Mouse (Mus musculus): ENCODE data around the gene Man2a2.
A peak's percentile ranks its signal among the peaks of the same experiment; 100 is the strongest.

Man2a2 gene

DNA sequence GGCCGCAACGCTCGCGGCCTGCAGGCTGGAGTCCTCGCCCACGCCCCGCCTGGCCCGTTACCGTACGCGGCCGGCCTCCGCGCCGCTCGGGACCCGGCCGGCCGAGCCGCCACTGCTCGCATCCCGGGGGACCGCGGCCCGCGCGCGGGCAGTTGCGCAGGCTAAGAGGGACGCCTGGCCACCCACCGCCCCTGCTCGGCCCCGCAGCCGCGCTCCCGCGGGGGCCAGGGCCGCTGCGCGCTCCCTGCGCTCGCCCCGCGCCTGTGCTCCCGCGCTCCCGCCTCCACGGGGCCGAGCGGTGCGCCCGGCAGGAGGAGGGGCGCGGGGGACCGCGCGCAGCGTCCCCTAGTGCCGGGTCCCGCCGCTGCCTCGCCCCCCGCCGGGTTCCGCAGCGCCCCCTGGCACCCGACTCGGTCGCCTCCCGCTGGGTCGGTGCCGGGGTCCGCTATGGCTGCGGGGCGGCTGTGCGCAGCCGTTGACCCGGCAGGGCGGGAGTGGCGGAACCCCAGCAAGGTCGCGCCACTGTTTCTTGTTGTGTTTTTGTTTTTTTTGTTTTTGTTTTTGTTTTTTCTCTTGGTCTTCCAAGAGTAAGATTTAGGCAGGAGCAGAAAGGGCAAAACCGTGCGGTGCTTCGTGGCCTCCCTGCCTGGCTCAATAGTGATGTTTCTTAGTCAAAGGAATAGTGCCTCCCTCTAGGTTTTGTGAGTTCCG is at the start of gene Man2a2:
Gene Man2a2 (minus strand): TSS at position 335 of the 711 bp plus-strand sequence.
- DNase-seq (ENCODE audit: low spot score in 2 of 2), result peak in 1 of 2 experiments; percentile 67

DNA sequence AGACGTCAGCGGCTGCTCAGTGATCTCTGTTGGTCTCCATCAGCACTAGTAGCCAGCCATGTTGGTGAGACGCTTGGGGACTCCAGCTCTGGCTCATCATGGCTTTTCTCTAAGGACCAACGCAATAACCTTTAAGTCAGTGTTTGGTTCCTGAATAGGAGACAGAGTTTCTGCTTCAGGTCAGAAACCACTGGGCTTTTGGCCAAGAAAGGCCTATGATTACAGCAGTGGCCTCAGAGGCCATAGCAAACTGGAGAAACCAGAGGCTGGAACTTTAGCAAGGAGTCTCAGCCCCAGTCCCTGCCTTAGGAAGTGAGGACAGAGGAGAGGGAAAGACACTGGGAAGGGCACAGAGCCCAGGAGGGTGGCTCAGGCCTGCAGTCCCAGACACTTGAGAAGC is 49.4 kb upstream of the Man2a2 start:
- DNase-seq (ENCODE audit: low spot score in 2 of 2), result no peak

DNA sequence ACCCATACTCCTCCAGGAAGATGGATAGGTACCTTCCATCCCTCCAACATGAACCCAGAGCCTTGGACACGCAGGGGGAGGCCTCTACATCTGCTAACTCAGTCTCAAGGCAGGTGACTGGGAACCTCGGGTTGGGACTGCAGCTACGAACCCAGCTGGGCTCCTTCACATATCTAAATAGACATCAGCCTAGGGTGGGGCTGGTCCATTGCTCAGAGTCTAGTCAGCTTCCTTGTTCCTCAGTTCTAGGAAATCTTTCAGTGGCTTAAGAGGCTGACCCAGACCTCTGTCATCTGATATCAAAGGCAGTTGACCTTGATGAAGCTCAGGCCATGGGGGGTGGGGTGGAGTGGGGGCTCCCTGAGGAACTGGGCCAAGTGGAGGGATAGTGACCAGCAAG is 48.1 kb upstream of the Man2a2 start:
- DNase-seq (ENCODE audit: low spot score in 2 of 2), result no peak

DNA sequence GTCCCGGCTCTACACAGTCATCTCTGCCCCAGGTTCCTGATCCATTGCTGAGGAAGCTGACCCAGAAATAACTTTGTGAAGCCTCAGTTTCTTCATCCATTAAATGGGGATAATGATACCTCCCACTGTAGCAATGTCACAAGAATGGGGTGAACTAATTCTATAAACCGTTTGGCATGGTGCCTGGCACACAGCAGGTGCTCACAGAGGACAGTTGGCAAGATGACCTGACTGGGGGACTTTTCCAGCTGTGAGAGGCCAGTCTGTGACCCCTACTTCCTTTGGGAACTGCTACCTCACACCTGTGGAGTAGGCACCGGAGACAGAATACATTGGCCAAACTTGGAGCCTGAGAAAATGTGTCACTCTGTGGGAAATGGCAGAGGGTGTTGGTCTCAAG is 46.9 kb upstream of the Man2a2 start:
- no peak for DNase-seq (ENCODE audit: low spot score in 2 of 2)

DNA sequence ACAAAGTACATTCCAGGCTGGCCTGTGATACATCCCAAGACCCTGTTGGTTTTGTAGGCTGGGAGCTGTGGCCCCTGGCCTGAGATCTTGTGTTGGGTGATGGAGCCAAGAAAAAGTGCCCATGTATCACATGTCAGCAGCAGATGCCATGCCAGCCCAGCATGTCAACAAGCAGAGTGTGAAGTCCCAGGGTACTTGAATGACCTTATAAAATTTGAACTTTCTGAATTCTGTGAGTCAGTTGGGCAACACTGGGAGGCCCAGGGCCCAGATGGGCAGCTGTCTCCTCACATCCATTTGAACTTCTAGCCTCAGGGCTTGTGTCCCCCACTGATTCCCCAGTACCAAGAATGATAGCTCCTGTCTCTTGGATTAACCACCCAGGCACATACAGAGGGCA is 46.4 kb upstream of the Man2a2 start:
- DNase-seq (ENCODE audit: low spot score in 2 of 2), result no peak

DNA sequence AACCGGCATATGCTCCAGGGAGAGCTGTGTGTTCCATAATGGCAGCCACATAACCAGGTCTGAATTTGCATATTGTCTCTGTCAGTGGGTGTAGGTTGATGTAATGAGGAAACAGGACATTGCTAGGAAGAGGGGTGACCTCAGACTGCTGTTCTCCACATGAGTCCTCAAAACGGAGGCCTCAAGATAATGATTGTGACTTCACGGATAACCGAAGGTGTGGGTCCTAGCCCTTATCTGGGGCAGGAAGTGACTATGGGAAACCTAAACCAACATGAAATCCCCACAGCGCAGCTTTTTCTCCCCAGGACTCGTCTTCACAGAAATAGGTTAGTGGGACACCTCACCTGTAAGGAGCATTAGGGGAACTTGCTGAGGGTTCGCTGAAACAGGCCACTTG is 45.8 kb upstream of the Man2a2 start:
- no peak for DNase-seq (ENCODE audit: low spot score in 2 of 2)

DNA sequence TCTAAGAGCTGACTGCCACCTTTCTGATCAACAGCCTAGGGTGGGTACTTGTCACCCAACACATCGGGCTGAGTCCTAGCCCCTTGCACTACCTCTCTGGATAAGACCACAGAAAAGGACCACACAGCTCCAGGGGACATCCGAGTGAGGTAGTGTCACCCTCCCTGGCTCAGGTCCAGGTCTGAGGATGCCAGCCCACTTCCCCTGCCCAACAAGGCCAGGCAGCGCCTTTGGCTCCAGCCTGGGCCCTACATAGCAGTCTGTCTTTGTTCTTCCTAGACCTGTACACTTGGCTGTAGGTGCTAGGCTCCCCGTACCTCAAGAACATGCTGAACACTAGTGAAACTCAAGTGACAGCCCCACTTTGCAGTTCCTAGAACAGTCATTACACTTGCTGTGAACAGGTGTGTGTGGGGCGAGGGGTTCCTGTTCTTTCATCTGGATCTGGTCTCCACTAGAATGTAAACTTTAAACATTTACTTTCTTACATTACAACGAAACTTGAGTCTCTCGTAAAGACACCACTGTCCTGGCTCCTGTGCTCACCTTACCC is 43.2 kb upstream of the Man2a2 start:
- DNase-seq (ENCODE audit: low spot score in 2 of 2), result no peak

DNA sequence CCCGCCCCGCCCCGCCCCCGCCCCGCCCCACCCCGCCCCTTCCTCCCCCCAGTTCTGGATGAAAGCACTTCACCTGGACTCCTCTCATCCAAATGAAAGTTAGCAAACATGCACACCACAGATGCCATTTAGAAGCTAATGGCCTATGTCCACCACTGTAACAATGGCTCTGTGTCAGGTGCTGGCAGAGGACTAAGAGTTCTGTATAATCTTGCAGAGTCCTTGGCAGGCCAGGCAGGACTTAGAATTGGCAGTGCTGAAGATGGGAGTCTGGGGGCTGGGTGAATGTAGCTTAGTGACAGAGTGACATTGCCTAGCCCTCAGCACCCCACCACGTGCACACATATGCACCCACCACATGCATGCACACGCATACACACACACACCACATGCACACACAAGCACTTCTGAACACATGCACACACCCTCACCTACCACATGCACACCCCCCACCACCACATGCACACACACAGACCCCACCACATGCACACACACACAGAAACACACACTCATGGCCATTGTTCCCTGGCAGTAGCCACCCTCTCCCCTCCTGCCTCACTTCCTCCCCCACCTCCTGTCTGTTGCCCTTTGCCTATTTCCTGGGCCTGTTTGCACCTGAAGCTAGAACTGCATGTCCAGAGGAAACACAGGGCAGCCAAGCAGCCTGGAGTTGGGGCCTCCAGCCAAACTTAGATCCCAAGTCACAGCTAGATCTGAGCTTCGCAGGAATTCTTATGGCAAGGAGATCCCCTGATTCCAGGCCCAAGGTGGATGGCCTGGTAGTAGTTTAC is 42.5 kb upstream of the Man2a2 start:
- DNase-seq (ENCODE audit: low spot score in 2 of 2), result no peak

DNA sequence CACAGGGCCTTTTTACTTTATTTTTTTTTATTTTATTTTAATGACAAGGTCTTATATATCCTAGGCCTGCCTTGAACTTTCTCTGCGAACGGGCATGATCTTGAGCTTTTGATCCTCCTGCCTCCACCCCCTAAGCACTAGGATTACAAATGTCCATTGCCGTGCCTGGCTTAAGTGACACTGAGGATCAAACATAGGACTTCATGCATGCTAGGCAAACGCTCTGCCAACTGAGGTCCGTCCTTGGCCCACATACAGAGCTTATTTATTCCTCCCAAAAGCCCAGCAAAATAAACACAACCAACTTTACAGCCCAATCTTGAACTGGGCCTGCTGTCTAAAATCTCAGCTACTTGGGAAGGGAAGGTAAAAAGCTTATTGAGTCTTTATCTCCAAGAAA is 41.6 kb upstream of the Man2a2 start:
- no peak for DNase-seq (ENCODE audit: low spot score in 2 of 2)

DNA sequence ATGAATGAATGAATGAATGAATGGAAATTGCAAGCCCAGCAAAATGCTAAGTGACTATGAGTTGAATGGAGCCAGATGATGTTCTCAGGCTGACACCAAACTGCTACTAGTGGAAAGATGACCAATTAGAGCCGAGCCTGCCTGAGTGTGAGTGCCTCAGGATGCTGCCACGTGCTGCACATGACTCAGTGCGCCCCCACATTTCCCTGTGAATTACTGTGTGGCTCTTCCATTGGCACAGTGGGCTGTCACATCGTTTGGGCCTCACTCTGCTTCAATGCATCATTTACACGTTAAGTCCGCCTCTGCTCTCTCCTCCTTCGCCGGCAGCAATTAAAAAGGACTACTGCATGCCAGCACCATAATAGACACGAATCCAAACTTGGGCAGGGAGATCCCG is 41.1 kb upstream of the Man2a2 start:
- peak; percentile 72 to 86 for DNase-seq (ENCODE audit: low spot score in 2 of 2)

DNA sequence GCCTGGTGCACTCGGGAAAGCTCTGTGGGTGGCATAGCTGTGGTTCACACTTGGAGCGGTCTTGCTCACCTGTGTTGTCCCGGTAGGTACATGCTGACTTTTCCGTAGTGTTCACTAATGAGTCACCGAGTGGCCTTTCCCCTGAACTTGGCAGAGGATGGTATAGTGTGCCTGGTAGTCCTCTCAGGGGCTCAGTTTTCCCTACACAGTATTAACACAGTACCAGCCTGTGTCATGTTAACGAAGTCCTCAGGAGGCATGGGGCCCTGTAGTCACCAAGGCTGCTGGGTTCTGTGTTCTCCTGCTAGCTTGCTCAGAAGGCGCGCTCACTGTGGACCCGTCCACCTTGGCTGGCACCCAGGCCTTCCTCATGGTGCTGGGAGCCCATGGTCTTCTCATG is 39.2 kb upstream of the Man2a2 start:
- no peak for DNase-seq (ENCODE audit: low spot score in 2 of 2)

DNA sequence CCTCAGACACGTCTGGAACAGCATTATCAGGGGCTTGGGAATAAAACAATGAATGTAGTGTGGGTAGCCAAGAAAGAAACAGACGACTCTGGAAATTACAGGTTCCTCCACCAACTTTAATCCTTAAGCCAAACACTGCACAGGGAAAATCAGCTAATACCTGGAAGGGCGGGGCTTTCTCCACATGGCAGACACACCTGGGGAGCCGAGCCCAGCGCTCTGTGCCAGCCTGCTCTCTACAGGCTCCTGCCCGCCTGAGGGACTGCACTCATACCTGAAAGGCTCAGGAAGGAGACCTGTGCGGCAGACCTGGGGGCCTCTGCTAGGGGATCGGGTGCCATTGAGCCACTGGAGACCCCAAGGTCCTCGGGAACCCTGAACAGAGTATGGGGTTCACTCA is 36.5 kb upstream of the Man2a2 start:
- DNase-seq (ENCODE audit: low spot score in 2 of 2), result no peak

DNA sequence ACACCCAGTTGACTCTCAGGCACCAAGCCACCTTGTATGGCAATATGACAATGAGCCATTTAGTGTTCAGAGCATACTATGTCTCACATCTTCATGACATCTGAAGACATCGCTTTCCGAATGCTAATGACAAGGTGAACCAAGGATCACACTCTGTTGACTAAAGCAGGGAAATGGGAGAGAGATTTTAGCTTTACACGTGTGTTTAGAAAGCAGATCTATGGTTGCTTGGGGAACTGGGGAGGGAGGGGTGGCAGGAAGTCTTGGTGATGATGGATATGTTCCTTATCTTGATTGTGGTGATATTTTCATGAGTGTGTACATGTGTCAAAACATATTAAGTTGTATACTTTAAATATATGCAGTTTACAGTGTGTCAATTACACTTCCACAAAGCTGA is 35.0 kb upstream of the Man2a2 start:
- no peak for DNase-seq (ENCODE audit: low spot score in 2 of 2)

DNA sequence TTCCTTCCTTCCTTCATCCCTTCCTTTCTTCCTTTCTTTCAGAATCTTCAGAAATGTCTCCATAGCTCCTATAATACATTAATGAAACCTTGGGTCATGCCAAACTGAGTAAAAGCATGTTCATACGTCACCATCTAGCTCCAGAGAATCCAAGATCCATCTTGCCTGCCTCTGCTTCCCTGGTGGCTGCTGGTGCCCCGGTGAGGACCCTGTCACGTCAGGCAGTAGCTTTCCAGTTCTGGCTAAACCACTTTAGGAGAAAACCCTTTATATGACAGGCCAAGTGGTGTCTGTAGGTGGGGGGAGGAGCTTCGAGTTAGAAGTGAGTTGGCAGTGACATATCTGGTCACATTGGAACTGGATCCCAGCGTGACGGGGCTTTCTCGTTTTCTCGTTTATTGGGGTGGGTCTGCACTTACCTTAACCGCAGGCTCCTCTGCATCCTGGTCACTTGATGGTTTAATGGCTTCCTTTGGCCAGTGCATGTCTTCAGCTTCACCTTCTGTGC is 34.1 kb upstream of the Man2a2 start, which contains the start of gene Furin:
Gene Furin (minus strand): TSS at position 249 of the 508 bp plus-strand sequence.
- no peak for DNase-seq (ENCODE audit: low spot score in 2 of 2)

DNA sequence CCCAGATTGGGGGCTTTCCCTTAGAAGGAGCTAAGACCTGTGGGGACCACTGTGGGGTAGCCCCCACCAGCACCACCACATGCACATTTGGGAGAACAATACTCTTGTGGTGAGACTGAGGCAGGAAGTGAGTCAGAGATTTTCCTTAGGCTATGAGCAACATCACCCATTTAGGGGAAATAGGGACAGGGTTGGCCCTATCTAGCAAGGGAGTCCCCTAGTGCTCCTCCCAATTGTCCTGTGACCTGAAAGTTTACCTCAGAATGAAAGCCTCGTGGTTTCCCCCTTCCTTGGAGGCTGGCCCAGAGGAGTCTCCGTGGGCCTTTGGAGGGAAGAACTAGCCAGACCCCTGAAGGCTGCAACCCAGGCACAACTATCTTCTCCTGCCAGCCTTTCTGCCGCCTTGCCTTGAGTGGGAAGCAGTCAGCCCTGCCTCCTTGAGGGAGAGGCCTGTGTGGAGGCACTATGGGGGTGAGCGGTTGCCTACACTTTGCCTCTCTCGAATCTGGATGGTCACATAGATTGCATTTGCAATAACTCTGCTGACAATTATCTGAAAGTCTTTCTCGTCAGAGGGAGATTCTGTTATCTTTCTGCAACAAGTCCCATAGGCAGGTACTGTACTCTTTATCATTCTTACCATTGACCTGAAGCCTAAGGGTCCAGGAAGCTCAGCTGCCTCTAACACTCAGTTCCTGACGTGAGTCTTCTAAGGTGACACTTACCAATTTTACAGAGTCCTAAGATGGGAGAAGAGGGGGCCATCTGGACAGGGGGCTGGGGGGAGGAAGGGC is 33.1 kb upstream of the Man2a2 start:
- no peak for DNase-seq (ENCODE audit: low spot score in 2 of 2)

DNA sequence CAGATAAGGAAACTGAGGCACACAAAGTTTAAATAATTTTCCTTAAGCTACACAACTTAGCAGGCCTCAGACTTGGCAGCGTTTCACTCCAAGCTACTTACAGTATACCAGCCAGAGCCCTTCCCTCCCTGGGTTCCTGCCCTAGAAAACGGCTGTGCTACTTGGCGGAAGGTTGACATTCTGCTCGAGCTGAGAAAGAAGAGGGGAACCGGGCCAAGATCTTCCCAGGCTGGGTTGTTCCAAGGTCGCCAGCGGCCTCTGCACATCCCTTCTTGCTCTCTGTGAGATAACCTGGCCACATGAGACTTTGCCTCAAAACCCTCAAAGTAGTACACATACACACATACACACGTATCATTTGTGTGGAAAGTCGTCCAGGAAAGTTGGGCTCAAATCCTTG is 32.4 kb upstream of the Man2a2 start:
- DNase-seq (ENCODE audit: low spot score in 2 of 2), result peak in 1 of 2 experiments; percentile 56

DNA sequence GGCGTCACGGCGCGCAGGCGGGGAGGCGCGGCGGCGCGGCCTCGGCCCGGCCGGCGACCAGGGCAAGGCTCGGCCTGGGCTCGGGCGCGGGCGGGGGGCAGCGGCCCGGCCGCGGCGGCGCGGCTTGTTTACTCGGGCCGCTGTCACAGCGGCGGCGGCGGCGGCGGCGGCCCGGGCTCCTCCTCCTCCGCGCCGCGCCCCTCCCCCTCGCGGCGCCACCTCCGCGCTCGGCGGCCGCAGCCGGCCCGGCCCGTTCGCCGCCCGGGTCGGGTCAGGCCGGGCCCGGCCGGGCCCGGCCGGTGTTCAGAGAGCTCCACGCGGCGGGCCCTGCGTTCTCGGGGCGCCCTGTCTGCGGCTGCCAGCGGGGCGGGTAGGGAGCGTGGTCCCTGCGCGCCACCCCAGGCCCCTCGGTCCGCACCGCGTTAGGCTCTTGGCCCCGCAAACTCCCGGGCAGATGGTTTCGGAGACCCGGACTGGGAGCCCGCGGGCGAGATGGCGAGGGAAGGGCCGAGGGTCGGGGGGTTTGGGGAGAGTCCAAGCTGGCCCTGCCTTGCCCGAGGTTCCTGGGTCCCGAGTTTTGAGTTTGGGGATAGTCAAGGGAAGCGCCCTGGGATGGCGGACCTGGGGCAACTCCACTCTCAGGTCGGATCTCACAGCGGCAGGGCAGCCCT is 31.6 kb upstream of the Man2a2 start:
- DNase-seq (ENCODE audit: low spot score in 2 of 2), result no peak

DNA sequence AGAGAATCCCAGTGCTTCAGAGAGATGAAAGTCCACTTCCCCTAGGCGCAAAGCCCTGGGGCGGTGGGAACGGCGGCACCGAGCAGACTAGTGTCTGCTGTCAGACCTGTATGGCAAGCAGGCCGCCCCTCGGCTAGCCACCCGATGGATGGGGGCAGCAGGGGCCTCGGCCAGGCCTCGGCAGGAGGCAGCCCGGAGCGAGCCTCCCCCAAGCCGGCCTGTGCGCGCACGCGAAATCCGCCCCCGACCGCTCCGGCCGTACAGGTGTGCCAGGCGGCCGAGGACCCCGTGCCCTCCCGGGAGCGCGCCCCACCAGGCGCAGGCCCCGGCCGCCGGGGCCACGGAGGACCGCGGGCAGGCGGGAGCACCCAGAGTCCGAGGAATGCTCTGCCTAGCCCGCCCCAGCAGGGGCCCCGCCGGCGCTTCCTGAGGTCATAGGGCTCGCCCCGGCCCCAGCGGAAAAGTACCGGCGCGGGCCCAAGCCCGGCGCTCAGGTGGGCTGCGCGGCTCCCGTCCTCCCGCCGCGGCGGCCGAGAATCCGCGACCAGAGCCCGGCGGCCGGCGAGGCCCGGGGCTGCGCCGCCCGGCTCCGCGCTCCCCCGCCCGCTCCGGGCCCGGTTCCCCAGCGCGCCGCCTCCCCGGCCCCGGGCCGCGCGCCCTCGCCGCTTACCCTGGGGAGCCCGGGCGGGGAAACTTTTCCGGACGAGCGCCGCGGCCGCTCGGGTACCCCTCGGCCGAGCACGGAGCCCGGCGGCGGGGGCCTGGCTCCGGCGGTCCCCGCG is 30.9 kb upstream of the Man2a2 start:
- DNase-seq (ENCODE audit: low spot score in 2 of 2), result no peak

DNA sequence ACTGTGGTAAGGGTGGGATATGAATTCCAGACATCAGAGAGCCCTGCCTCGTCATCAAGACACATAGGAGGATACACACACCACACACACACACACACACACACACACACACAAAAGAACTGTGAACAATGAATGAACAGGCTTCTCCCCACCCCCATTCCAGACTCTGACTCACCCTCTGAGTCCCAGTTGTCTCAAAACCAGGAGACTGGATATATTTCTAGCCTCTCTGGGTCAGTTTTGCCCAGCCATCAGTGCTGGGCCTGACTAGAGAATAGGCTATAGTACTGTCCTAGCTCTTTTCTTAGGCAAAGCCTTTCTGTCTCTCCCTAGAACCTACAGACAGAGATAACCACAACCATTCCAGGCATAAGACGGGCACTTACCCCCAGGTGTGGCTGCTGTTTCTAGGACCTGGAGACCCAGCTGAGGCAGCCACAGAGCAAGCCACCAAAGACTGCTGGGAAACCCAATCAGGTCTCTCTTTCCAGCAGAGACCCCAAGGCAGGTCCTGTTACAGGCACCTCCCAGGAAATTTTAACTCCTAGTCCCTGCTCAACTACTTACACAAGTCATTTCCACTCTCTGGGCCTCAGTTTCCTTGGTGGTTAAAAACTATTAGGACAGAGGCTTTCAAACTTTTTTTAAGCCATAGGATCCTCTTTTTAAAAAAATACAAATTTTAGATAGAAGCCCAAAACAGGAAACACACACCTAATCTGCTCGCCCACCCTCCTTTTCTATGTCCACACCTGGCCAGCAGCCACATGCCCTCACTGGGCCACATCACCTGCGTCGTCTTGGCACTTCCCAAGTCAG is 30.1 kb upstream of the Man2a2 start:
- DNase-seq (ENCODE audit: low spot score in 2 of 2), result peak in 1 of 2 experiments; percentile 49

DNA sequence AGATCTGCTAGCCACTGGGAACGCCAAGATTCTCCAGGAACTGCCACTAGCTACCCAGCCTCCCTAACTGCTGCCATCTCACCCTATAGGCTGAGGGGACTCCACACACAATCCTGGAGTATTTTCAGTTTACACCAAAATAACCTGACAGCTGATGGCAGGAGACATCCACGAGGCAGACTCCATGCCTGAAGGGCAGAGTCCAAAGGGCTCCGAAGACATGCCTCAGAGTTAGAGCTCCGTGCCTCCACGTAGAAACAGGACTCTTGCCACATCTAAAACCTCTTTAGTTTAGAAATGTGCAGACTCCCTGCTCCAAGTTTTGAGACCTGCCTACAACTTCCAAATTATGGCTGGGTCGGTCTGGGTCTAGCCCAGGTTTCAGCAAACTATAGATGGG is 29.4 kb upstream of the Man2a2 start:
- DNase-seq (ENCODE audit: low spot score in 2 of 2), result no peak

Measured in left cerebral cortex, adult 9 months (tissue).